Mouse (Mus musculus): ENCODE results near the gene Psmd9.
"Not testable (repeated sequence)": the region's sequence is repeated elsewhere in the genome, so short reads cannot be mapped to it uniquely, and the experiment has no call there.

Gene Psmd9

GRCm38 (mm10) chr5:123192606-123193150 is 23.5 kb downstream of the Psmd9 start:
- no peak for DNase-seq (ENCODE audit: low spot score in 2 of 2)

GRCm38 (mm10) chr5:123193436-123193835 is 24.2 kb downstream of the Psmd9 start:
- DNase-seq (ENCODE audit: low spot score in 2 of 2), result no peak

GRCm38 (mm10) chr5:123194856-123195255 is 25.6 kb downstream of the Psmd9 start:
- DNase-seq (ENCODE audit: low spot score in 2 of 2), result no peak

GRCm38 (mm10) chr5:123195500-123196000 is 26.3 kb downstream of the Psmd9 start:
- DNase-seq (ENCODE audit: low spot score in 2 of 2), result no peak

- DNase-seq (ENCODE audit: low spot score in 2 of 2), result no peak
These were observed 27.5 kb downstream of the Psmd9 start for GRCm38 (mm10) chr5:123196746-123197145.

- no peak for DNase-seq (ENCODE audit: low spot score in 2 of 2)
These were observed 29.3 kb downstream of the Psmd9 start for GRCm38 (mm10) chr5:123198523-123198922.

- not testable (repeated sequence) for DNase-seq (ENCODE audit: low spot score in 2 of 2)
These were observed 31.8 kb downstream of the Psmd9 start for GRCm38 (mm10) chr5:123200816-123201522.

GRCm38 (mm10) chr5:123201523-123201892 is 32.3 kb downstream of the Psmd9 start:
- DNase-seq (ENCODE audit: low spot score in 2 of 2), result no peak

- DNase-seq (ENCODE audit: low spot score in 2 of 2), result no peak
These were observed 32.8 kb downstream of the Psmd9 start for GRCm38 (mm10) chr5:123201987-123202386.

GRCm38 (mm10) chr5:123202771-123203170 is 33.6 kb downstream of the Psmd9 start:
- DNase-seq (ENCODE audit: low spot score in 2 of 2), result not testable (repeated sequence)

GRCm38 (mm10) chr5:123203591-123203990 is 34.4 kb downstream of the Psmd9 start:
- DNase-seq (ENCODE audit: low spot score in 2 of 2), result not testable (repeated sequence)

GRCm38 (mm10) chr5:123222346-123223050 is 53.3 kb downstream of the Psmd9 start:
- DNase-seq (ENCODE audit: low spot score in 2 of 2), result not testable (repeated sequence)

- no peak for DNase-seq (ENCODE audit: low spot score in 2 of 2)
These were observed 53.8 kb downstream of the Psmd9 start for GRCm38 (mm10) chr5:123223051-123223410.

GRCm38 (mm10) chr5:123223861-123224260 is 54.6 kb downstream of the Psmd9 start:
- not testable (repeated sequence) for DNase-seq (ENCODE audit: low spot score in 2 of 2)

GRCm38 (mm10) chr5:123226851-123227250 is 57.6 kb downstream of the Psmd9 start:
- DNase-seq (ENCODE audit: low spot score in 2 of 2), result no peak

- peak; percentile 94 to 95 for DNase-seq (ENCODE audit: low spot score in 2 of 2)
These were observed 58.7 kb downstream of the Psmd9 start for GRCm38 (mm10) chr5:123227762-123228523.

- no peak for DNase-seq (ENCODE audit: low spot score in 2 of 2)
These were observed 59.3 kb downstream of the Psmd9 start for GRCm38 (mm10) chr5:123228524-123228922.

- no peak for DNase-seq (ENCODE audit: low spot score in 2 of 2)
These were observed 60.1 kb downstream of the Psmd9 start for GRCm38 (mm10) chr5:123229296-123229695.

- DNase-seq (ENCODE audit: low spot score in 2 of 2), result no peak
These were observed 63.0 kb downstream of the Psmd9 start for GRCm38 (mm10) chr5:123232180-123232579.

GRCm38 (mm10) chr5:123235731-123236130 is 66.5 kb downstream of the Psmd9 start:
- DNase-seq (ENCODE audit: low spot score in 2 of 2), result no peak

GRCm38 (mm10) chr5:123236426-123236825 is 67.2 kb downstream of the Psmd9 start:
- peak in 1 of 2 experiments; percentile 57 for DNase-seq (ENCODE audit: low spot score in 2 of 2)

GRCm38 (mm10) chr5:123239501-123239900 is 70.3 kb downstream of the Psmd9 start:
- DNase-seq (ENCODE audit: low spot score in 2 of 2), result no peak

Measured in right cerebral cortex, postnatal 36 days (tissue).